Mouse (Mus musculus) brown adipose tissue, adult 24 weeks (tissue): ENCODE measurements around the gene Tmem266. TPM values are rescaled to one million over a fixed set of nuclear protein-coding genes. Genes with fewer than 3 reads are reported as not detected.
A peak's percentile ranks its signal among the peaks of the same experiment; 100 is the strongest.

Experiments
- H3K27ac ChIP-seq: fragments of 200-500 bp; replicated peaks from 2 replicates; pipeline ENCODE4 v1.5.1; 2012; ENCODE audit warnings: low read depth, mild to moderate bottlenecking, low read length
- H3K4me1 ChIP-seq: fragments of 200-500 bp; 2 replicates; pipeline ENCODE4 v1.6.1; 2012; ENCODE audit warnings: low read length, mixed read lengths; ENCODE audit not compliant: control insufficient read depth, insufficient read depth, insufficient read length
- H3K4me3 ChIP-seq: fragments of 200-500 bp; 2 replicates; pipeline ENCODE4 v1.5.1; 2012; ENCODE audit warnings: low read depth, mild to moderate bottlenecking, low read length, moderate library complexity; ENCODE audit not compliant: insufficient read depth
- polyA plus RNA-seq: library from polyadenylated mRNA; stranded (reverse); fragments of >200 nt; gene quantifications from 2 replicates; pipeline ENCODE4 v1.2.4, GENCODE M21; 2012; ENCODE audit not compliant: missing spikeins, insufficient read depth, insufficient read length

Gene Tmem266
- polyA plus RNA-seq: 1.1 and 1.5 TPM in 2 replicates

DNA sequence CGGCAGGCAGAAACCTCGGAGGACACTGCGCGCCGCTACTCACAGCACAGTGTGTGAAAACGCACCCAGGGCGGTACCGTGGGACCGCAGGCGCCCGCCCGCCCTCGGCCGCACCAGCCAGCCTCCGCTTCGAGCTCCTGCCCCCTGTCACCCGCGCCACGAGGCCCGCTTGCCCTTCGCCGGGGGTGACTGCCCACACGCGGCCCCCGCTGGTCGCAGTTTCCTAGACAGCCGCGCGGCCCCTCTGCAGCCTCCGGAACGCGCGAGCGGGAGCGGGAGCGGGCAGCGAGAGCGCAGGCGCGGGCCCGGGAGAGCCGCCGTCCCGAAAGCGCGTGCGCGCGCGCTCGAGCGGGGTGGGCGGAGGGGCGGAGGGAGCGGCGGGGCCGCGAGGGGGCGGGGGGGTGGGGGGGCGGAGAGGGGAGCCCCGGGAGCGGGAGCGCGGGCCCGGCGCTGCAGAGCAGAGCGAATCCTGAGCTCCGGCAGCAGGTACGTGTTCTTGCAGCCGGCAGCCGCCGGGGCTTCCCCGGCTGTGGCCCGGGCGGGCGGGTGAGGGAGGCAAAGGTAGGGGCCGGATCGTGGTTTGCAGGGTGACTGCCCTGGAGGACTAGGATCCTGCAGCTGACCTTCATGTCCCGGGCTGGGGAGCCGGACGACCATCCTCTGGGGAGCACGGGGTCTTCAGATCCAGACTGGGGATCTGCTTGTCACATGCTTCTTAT, at the start of gene Tmem266, which contains the start of gene Nrg4:
Gene Tmem266, plus strand, starts transcription at position 399 of the 719 bp plus-strand sequence.
Gene Nrg4, minus strand, starts transcription at position 330 of the 719 bp plus-strand sequence.
- Histone ChIP-seq H3K27ac (no peak within 1 kb of the TSS), H3K4me1 (no peaks in the 10 kb centered on the region; the same call in 1 of the 2 replicates), H3K4me3 (peak within 1 kb of the TSS; percentile 98)

GRCm38 (mm10) chr9:55277562-55277961, 49.2 kb upstream of the Tmem266 start:
- Histone ChIP-seq H3K4me1 (no peaks in the 10 kb centered on the region; the same call in none of the 2 replicates), H3K4me3 (no peak overlapping the region), H3K27ac (peak overlapping the region; percentile 70)

GRCm38 (mm10) chr9:55279114-55279825, 47.4 kb upstream of the Tmem266 start:
- H3K4me1 ChIP-seq: no peaks in the 10 kb centered on the region; the same call in 1 of the 2 replicates
- H3K27ac ChIP-seq: peak overlapping the region; percentile 92
- peak overlapping the region; percentile 59 for H3K4me3 ChIP-seq

GRCm38 (mm10) chr9:55283516-55283915, 43.2 kb upstream of the Tmem266 start:
- peak overlapping the region; percentile 100 for H3K27ac ChIP-seq
- no peaks in the 10 kb centered on the region for H3K4me1 ChIP-seq
- peak overlapping the region; percentile 34; the same call in 1 of the 2 replicates for H3K4me3 ChIP-seq

- Histone ChIP-seq H3K27ac (no peak overlapping the region), H3K4me3 (no peak overlapping the region), H3K4me1 (no peaks in the 10 kb centered on the region)
Observed at GRCm38 (mm10) chr9:55285197-55285596, 41.5 kb upstream of the Tmem266 start.

- no peak overlapping the region for H3K4me3 ChIP-seq
- no peak overlapping the region for H3K27ac ChIP-seq
- H3K4me1 ChIP-seq: no peaks in the 10 kb centered on the region
Observed at GRCm38 (mm10) chr9:55289475-55290198, 37.1 kb upstream of the Tmem266 start.

DNA sequence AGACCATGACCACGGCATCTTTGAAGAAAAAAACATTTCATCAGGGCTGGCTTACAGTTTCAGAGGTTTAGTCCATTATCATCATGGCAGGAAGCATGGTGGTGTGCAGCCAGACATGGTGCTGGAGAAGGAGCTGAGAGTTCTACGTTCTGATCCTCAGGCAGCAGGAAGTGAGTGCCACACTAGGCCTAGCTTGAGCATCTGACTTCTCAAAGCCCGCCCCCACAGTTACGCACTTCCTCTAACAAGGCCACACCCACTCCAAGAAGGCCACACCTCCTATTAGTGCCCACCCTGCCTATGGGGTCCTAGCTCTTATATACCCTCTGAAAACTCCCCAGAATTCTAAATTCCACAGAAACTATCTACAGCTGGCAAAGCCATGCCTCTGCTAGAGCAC, 34.7 kb upstream of the Tmem266 start:
- Histone ChIP-seq H3K27ac (no peak overlapping the region), H3K4me1 (no peaks in the 10 kb centered on the region), H3K4me3 (no peak overlapping the region)

DNA sequence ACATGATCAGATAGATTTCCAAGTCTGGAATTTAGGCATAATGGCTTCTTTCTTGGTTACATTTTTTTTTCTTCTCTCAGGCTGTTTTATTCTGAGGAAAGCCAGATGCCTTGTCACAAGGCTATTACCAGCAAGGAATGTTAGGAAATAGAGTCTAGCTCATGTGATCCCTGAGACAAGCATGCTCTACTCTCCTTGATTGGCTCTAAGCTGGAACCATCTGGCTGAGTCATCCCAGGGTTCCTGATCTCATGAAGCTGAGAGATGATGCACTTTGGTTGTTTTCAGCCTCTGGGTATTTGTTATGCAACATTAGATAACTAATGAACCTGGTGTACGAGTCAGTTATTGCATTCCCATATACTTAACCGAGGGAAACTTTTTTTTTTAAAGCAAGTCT, 30.5 kb upstream of the Tmem266 start:
- Histone ChIP-seq H3K4me1 (no peaks in the 10 kb centered on the region), H3K27ac (no peak overlapping the region), H3K4me3 (no peak overlapping the region)

DNA sequence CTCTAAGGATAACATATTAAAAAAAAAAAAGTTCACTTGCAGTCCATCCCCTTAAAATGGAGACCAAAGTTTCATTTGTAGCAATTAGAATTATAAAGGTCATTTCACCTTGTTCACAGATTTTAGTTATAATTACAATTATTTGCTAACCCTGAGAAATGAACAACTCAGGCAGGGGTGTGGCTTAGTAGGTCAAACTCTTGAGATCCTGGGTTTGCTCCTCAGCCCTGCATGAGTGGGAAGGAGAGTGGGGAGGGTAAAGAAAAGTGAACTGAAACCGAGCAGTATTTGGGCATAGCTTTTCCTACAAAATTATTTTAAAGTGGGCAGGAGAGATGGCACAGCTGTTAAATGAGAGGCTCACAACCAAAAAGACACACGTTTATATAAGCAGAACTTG, 19.6 kb upstream of the Tmem266 start:
- no peak overlapping the region for H3K27ac ChIP-seq

GRCm38 (mm10) chr9:55307557-55307956, 19.2 kb upstream of the Tmem266 start:
- Histone ChIP-seq H3K27ac (0 out of 2 replicates have a peak overlapping the region, but pooled peaks have one; percentile 21), H3K4me3 (no peak overlapping the region), H3K4me1 (peaks cover 5% of the 10 kb centered on the region; the same call in 1 of the 2 replicates)

More for the DNA sequence above, 19.6 kb upstream of the Tmem266 start:
- no peak overlapping the region for H3K4me3 ChIP-seq
- peaks cover 5% of the 10 kb centered on the region; the same call in 1 of the 2 replicates for H3K4me1 ChIP-seq

GRCm38 (mm10) chr9:55308455-55308854, 18.3 kb upstream of the Tmem266 start:
- Histone ChIP-seq H3K27ac (0 out of 2 replicates have a peak overlapping the region, but pooled peaks have one; percentile 28), H3K4me1 (peaks cover 5% of the 10 kb centered on the region; the same call in 1 of the 2 replicates), H3K4me3 (no peak overlapping the region)

- Histone ChIP-seq H3K27ac (no peak overlapping the region), H3K4me3 (no peak overlapping the region), H3K4me1 (peaks cover 5% of the 10 kb centered on the region; the same call in 1 of the 2 replicates)
Observed at GRCm38 (mm10) chr9:55311560-55311959, 15.2 kb upstream of the Tmem266 start.

DNA sequence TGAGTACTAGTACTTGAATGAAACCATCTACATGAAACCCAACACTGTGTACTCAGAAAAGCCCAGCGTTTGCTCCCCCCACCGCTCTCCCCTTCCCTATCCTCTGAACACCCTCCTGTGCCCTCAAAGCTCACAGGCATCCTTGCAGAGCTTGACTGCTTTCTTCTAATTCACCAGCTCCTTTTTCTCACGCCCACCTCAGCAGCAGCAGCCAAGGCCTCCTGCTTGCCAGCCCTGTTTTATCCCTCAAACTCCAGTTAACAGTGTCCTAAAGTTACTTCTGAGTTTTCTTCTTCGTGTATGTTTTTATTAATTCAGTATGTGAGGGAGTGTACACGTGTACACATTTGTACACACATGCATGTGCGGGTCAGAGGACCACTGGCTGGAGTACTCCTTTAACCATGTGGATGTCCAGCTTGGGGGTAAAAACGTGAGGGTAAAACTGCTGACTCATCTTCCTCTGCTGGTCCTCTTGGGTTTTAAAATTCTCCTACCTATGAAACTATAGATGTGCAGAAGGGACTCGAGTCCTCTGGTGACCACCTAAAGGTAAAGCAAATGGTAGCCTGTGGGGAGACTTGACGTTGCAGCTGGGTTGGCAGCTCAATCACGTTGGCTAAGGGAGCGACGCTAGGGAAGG, 13.0 kb upstream of the Tmem266 start:
- Histone ChIP-seq H3K4me1 (peaks cover 5% of the 10 kb centered on the region; the same call in 1 of the 2 replicates), H3K27ac (no peak overlapping the region), H3K4me3 (no peak overlapping the region)

DNA sequence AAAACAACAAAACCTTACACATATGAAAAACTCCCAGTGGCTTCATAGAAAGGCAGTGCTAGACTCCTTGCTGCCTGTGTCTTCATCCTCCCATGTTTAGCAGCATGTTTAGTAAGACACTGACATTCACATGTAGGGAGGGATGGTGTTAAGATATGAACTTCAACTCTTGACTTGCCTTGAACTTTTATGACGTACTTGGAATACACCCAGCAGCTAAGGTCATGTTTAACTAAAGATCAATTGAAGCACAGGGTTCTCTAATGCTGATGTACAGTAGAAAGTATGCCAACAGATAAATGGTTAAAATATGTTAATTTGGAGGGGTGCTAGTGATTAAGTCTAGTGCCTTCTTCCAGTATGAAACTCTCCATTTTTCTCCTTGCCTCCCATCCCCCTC, 4.1 kb upstream of the Tmem266 start:
- H3K27ac ChIP-seq: no peak overlapping the region
- no peak overlapping the region for H3K4me3 ChIP-seq
- no peaks in the 10 kb centered on the region; the same call in 1 of the 2 replicates for H3K4me1 ChIP-seq
